Mouse (Mus musculus) lung, postnatal 36 days (tissue): ENCODE data around the gene Cdkal1.

Experiments
- DNase-seq: peaks from one replicate; pipeline ENCODE4 v3.0.0; 2022; ENCODE audit warnings: mixed read lengths

Gene Cdkal1

DNA sequence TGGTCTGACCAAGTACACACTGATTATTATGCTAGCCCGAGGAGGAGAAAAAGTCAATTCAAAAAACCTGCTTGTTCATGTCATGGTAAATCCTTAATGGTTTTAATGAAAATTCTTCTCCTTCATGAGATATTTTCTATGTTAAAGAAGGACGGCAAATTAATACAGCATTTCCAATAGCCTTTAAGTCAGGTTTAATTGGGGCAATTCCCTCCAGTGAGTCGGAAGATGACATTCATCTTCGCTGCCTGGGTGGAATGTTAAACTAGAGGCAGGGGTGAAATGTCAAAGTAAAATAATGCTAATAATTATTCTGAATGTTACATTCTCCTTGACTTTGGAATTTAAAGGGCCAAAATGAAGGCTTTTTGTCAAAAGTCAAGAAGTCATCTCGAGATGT lies 633.8 kb downstream of the Cdkal1 start:
- no peak for DNase-seq

DNA sequence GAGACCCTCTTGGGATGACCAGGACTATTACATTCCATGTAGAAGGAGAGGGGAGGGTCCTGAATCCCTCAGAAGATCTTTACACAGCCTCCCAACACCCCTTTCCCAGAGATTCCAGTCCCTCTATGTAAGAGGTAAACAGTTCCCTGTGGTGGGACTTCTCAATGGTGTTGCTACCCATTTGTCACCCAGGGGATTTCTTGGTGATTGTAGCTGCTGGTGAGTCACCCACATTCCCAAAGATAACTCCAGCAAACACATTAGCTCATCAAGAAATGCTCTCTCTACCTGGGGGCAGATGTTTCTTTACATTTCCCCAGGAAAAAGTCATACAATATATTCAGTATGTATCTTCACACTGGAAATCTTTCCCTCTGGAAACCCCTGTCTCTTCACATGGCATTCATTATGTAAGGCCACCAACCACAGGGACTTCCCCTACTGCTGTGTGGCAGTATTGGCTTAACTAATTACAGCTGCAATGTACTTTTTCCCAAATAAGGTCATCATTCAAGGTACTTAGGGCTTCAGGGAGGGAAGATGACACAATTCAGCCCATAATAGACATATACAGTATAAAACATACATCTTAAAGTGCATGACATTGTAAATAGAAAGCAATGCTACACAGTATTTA lies 636.8 kb downstream of the Cdkal1 start:
- DNase-seq, result no peak

DNA sequence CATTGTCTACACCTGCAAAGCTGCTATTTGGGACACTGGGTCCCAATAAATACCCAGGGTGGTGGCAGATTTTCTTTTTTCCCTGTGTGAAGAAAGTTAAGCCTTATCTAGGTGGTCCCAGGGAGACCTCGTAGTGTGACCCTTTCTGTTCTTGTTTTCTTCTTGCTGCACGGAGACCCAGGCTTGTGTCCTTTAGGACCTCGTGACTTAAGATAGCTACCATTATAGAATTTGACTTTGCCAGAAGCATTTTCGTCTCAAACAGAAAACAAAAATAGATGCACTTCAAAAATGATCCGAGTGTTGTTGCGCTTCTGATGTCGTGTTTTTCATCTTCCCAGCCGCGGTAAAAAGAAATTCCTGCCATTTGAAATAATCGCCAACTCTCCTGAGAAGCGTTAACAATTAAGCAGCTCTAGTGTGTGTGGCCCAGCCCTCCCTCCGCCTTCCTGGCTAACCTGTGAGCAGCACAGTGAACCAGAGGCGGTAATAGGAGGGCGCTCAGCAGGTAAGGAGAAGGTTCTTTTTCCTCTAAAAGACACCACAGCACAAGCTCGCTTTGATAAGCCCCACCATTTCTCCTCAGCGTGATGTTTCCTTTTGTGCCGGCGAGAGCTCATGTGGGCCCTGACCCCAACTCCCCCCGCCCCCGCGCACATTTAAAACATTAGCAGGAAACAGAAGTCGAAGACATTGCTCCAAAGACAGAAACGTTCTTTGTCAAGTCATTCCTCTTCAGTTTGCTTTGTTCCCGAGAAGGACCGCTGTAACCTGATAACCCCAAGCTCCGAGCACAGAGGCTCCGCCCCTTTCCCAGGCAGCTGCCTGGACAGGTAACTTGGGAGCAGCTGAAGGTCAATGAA lies 645.1 kb downstream of the Cdkal1 start:
- peak; percentile 76 for DNase-seq

GRCm38 (mm10) chr13:29208749-29209148 lies 646.7 kb downstream of the Cdkal1 start:
- DNase-seq, result peak; percentile 32

DNA sequence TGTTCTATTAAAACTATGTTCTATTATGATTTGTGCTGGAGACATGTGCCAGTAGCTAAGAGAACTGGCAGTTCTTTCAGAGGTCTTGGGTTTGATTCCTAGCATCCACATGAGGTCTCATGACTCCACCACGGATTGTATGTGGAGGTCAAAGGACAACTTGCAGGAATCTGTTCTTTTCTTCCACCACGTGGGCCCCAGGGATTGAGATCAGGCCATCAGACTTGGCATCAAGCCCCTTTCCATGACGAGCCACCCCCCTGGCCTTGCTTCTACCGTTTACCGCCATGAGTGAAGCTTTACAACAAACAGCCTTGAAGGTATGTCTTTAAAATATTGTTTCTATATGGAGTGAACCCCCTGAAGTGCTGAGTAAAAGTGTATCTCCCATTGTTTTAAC lies 651.6 kb downstream of the Cdkal1 start:
- no peak for DNase-seq

DNA sequence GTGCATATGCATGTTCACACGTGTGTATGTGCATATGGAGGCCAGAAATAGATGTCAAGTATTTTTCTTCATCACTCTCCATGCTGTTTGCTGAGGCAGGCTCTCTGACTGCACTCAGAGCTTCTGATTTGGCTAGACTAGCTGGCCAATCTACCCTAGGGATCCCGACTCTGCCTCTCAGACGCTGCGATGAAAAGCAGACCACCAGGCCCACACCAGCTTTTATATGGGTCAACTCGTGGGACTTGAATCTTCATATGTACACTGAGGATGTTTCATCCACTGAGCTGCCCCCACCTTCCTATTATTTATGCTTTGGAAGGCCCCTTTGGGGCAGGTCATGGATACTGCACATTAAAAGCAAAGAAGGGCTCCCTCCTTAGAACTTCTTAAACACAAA lies 652.0 kb downstream of the Cdkal1 start:
- no peak for DNase-seq

GRCm38 (mm10) chr13:29202562-29202961 lies 652.9 kb downstream of the Cdkal1 start:
- DNase-seq, result peak; percentile 70

GRCm38 (mm10) chr13:29199679-29200078 lies 655.8 kb downstream of the Cdkal1 start:
- DNase-seq, result no peak

DNA sequence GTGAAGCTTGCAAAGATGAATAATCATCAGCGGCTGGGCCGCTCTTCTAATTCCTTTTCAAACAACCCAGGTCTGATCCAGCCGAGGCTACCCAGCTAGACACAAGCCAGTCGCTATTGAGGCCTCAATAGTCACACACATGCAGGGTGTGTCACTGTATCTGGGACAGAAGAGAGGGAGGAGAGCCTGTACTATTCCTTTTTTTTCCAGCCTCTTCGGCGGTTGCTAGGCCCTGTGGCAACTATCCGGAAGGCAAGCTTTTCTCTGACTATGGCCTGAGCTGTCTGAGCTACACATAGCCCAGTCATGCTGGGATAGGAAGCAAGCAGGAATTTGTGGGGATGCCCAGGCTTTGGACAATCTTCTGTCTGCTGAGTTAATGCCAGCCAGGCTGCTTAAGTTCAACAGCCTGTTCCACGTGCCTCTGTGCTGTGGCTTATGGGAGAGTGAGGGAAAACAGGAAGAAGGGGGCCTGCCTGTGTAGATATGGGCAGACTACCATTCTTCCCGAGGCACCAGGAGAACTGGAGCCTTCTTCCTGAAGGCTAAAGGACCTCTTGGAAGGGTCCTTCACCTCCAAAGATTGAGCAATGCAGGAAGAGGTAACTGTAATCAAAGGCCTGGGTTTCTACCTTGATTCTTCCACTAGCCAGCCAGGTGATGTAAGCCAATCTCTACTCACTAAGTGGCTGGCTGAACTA lies 658.5 kb downstream of the Cdkal1 start:
- peak; percentile 84 for DNase-seq

GRCm38 (mm10) chr13:29195722-29196121 lies 659.8 kb downstream of the Cdkal1 start:
- no peak for DNase-seq

- DNase-seq, result no peak
Observed at GRCm38 (mm10) chr13:29194946-29195345, 660.5 kb downstream of the Cdkal1 start.

DNA sequence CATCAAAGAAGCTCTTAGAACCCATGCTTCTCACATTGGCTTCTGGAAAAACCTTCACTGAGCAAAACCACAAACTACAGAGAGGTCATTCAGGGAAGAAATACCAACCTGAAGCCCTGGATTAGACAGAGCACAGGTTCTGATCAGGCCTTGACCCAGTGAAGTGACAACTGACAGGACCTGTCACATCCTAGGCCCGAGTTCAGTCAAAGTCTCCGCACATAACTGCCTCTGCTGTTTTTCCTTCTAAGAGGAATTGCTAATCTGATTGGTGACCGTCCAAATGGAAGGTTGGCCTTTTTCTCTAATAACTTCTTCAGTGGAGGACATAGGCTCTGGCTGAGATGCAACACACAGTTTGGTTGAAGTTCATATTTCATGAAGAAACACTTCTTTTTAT lies 662.8 kb downstream of the Cdkal1 start:
- peak; percentile 39 for DNase-seq

GRCm38 (mm10) chr13:29190548-29190947 lies 664.9 kb downstream of the Cdkal1 start:
- no peak for DNase-seq

GRCm38 (mm10) chr13:29186748-29187147 lies 668.7 kb downstream of the Cdkal1 start:
- DNase-seq, result no peak

DNA sequence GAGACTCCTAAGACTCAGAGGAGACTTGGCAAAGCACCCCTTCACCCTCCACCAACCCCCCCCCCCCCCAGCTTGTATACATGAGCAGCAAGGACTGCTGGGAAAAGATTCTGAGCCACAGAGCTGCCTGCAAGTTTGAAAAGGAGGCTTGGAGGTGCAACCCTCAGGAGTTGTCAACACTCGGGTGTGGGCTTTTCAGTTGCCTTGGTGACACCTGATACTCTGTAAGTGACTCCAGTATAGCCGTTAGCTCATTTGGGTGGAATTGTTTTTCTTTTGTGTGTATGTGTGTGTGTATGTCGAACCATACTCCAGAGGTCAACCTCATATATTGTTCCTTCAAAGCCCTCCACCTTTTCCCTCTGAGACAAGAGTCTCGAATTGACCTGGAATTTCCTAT lies 669.9 kb downstream of the Cdkal1 start:
- DNase-seq, result no peak

DNA sequence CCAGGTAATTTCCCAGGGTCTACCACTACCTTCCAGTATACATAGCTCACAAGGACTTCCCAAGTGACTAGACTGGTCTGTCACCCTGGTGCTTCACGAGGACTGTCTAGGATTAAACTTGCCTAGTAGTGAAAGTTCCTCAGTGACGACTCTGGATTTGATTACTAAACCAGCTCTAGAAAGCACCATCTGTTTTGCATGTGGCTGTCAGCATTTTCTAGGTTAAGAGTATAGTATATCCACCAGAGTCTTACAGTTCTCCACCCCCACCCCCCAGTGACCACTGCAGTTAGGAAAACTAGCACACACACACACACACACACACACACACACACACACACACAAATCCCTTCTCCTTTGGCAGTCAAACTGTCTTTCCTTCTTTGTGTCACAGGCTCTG lies 670.9 kb downstream of the Cdkal1 start:
- no peak for DNase-seq

DNA sequence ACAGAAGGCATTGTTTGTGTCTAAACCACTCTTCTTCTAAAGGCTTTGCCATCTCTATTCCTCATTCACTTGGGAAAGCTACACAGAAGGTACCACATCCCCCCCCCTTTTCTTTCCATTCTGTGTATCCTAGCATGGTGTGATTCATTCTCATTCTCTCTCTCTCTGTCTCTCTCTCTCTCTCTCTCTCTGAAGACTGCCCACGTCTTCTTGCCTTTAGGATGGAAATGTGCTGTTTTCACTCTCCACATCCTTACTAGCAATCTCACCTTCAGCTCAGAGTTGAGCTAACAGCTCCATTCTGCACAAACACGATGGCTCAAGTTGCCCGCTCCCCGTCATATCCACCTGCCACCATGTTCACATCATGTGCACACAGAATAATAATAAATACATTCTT lies 675.6 kb downstream of the Cdkal1 start:
- no peak for DNase-seq

GRCm38 (mm10) chr13:29179260-29179659 lies 676.2 kb downstream of the Cdkal1 start:
- no peak for DNase-seq

- peak; percentile 29 for DNase-seq
Observed at GRCm38 (mm10) chr13:29177889-29178486, 677.5 kb downstream of the Cdkal1 start.

GRCm38 (mm10) chr13:29169356-29169755 lies 686.1 kb downstream of the Cdkal1 start:
- DNase-seq, result no peak

GRCm38 (mm10) chr13:29164845-29165524 lies 690.5 kb downstream of the Cdkal1 start:
- DNase-seq, result peak; percentile 31

DNA sequence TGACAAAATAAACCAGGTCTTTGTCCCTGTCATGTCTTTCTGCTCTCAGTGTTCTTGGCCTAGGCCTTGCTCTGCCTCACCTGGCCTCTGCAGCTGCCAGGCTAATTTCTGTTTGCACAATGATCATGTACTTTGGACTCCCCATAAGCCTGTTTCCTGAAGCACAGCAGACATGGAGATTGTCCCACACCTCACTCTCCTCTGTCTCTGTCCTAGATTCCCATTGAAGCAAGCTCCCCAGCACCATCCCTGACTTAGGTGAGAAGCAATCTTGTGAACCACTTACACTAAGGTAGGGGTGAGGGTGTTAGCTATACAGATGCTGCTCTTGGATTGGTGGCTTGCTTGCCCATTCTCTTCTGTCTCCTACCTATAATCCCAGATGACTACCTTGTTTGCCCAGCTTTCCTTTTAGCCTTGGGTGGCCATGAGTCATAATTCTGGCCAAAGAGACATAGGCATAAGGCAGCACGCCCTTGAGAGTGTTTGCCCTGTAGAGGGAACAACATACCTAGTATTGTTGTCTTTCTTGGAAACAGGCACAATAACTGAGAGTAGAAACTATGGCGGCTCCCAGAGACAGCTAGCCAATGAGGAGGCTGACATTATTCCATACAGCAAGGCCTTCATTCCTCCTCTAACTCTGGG lies 692.5 kb downstream of the Cdkal1 start:
- DNase-seq, result no peak
